Mouse (Mus musculus) G1E (cell line): ENCODE measurements around the gene 4930412O13Rik.

ENCODE experiments used
- CTCF ChIP-seq: IDR thresholded peaks from 2 replicates; pipeline ENCODE4 v1.5.1; 2012; ENCODE audit warnings: low read depth, low read length, inconsistent platforms, mixed read lengths
- GATA1 ChIP-seq: IDR thresholded peaks from 2 replicates; pipeline ENCODE4 v1.6.1; 2012; ENCODE audit warnings: borderline replicate concordance, low read length, inconsistent platforms, mixed read lengths
- GATA2 ChIP-seq: IDR thresholded peaks from 2 replicates; pipeline ENCODE4 v1.6.1; 2012; ENCODE audit warnings: low read depth, low read length, inconsistent platforms, borderline replicate concordance
- TAL1 ChIP-seq: conservative IDR thresholded peaks from 2 replicates; pipeline ENCODE4 v1.6.1; 2012; ENCODE audit warnings: low read depth, low read length, inconsistent platforms, mixed read lengths

DNA sequence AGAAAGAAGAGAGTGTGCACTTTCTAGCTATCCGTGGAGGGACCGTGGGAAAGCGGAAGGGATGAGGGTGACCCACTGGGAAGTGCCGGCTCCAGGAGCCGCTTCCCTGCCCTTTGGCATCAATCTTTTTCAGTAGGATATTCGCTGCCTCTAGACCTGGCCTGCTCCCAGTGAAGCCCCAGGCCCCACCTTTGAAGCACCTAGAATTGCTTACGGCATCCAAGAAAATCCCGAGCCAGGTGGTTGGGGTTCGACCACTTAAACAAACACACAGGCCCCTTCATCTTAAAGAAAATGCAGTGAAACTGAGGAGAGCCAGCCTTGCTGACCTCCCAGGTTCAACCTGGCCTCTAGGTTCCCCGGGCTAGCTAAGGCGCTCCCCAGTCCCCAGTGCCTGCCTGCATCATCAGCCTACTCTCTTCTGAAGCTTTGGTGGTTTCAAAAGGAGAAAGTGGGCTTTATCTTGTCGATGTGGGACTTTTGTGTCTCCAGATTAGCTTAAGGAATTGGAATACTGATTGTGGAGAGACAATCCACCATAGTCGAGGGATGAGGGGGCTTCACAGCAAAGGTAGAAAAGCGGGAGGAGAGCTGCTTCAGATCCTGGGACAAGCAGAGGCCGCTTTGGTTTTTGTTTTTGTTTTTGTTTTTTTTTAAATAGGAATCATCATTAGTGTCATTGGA, 3.6 kb downstream of the 4930412O13Rik start:
- no peak for TF ChIP-seq TAL1
- TF ChIP-seq GATA1: no peak
- TF ChIP-seq CTCF: no peak
- no peak for TF ChIP-seq GATA2
